Mouse (Mus musculus) embryonic fibroblast, embryonic 13.5 days (primary cell): ENCODE results near the gene 3110082I17Rik. TPM values are rescaled to one million over a fixed set of nuclear protein-coding genes. Genes with fewer than 3 reads are reported as not detected.

Experiments
- H3K27ac ChIP-seq: 2 replicates; pipeline ENCODE4 v1.5.1; 2012; ENCODE audit warnings: low read length, control low read depth, inconsistent platforms; ENCODE audit not compliant: insufficient read depth
- H3K4me1 ChIP-seq: 2 replicates; pipeline ENCODE4 v1.6.1; 2011; ENCODE audit warnings: low read length; ENCODE audit not compliant: control insufficient read depth, insufficient read depth
- H3K4me3 ChIP-seq: 2 replicates; pipeline ENCODE4 v1.5.1; 2011; ENCODE audit warnings: mild to moderate bottlenecking, control low read depth, low read length; ENCODE audit not compliant: insufficient read depth
- CTCF ChIP-seq: IDR thresholded peaks from 2 replicates; pipeline ENCODE4 v1.5.1; 2011; ENCODE audit warnings: mild to moderate bottlenecking, control low read depth, low read length, moderate library complexity, borderline replicate concordance; ENCODE audit not compliant: insufficient read depth
- POLR2A ChIP-seq: IDR thresholded peaks from 2 replicates; pipeline ENCODE4 v1.6.1; 2011; ENCODE audit warnings: low read depth, mild to moderate bottlenecking, control low read depth, low read length, moderate library complexity
- polyA plus RNA-seq: library from polyadenylated mRNA; stranded (reverse); fragments of >200 nt; gene quantifications from 2 replicates; pipeline ENCODE4 v1.2.4, GENCODE M21; 2011; ENCODE audit warnings: low read depth; ENCODE audit not compliant: missing spikeins, insufficient read length

3110082I17Rik gene
- polyA plus RNA-seq, 1 experiment = 15.3 TPM

- Histone ChIP-seq H3K27ac (no peak overlapping the region), H3K4me3 (no peak overlapping the region), H3K4me1 (no peaks in the 10 kb centered on the region; the same call in 1 of the 2 replicates)
- TF ChIP-seq CTCF (no peak), POLR2A (no peak)
Measured at GRCm38 (mm10) chr5:139427001-139427400, 33.3 kb downstream of the 3110082I17Rik start.

GRCm38 (mm10) chr5:139425198-139425597 lies 35.1 kb downstream of the 3110082I17Rik start:
- no peak overlapping the region for H3K27ac ChIP-seq
- no peak overlapping the region for H3K4me3 ChIP-seq
- TF ChIP-seq CTCF (no peak), POLR2A (no peak)
- no peaks in the 10 kb centered on the region; the same call in 1 of the 2 replicates for H3K4me1 ChIP-seq

- H3K4me1 ChIP-seq = no peaks in the 10 kb centered on the region; the same call in 1 of the 2 replicates
- H3K27ac ChIP-seq = no peak within 1 kb of the TSS
- H3K4me3 ChIP-seq = no peak within 1 kb of the TSS
- no peak for TF ChIP-seq CTCF
- no peak for TF ChIP-seq POLR2A
Measured at GRCm38 (mm10) chr5:139423026-139423865, 37.1 kb downstream of the 3110082I17Rik start, which contains the start of gene Gper1. TSS of gene Gper1 (plus strand) at chr5:139423151.

- no peak overlapping the region for H3K27ac ChIP-seq
Measured at GRCm38 (mm10) chr5:139418633-139419032, 41.7 kb downstream of the 3110082I17Rik start.

GRCm38 (mm10) chr5:139418110-139418509 lies 42.2 kb downstream of the 3110082I17Rik start:
- Histone ChIP-seq H3K4me1 (no peaks in the 10 kb centered on the region), H3K4me3 (no peak overlapping the region), H3K27ac (no peak overlapping the region)
- TF ChIP-seq CTCF (no peak), POLR2A (no peak)

More at GRCm38 (mm10) chr5:139418633-139419032, 41.7 kb downstream of the 3110082I17Rik start:
- H3K4me3 ChIP-seq = no peak overlapping the region
- TF ChIP-seq CTCF (no peak), POLR2A (no peak)
- no peaks in the 10 kb centered on the region for H3K4me1 ChIP-seq

GRCm38 (mm10) chr5:139417480-139417879 lies 42.8 kb downstream of the 3110082I17Rik start:
- no peaks in the 10 kb centered on the region for H3K4me1 ChIP-seq
- no peak overlapping the region for H3K4me3 ChIP-seq
- TF ChIP-seq POLR2A (no peak), CTCF (no peak)
- no peak overlapping the region for H3K27ac ChIP-seq

- H3K27ac ChIP-seq = no peak overlapping the region
- TF ChIP-seq CTCF (no peak), POLR2A (no peak)
Measured at GRCm38 (mm10) chr5:139416942-139417341, 43.4 kb downstream of the 3110082I17Rik start.

GRCm38 (mm10) chr5:139415001-139415400 lies 45.3 kb downstream of the 3110082I17Rik start:
- Histone ChIP-seq H3K4me1 (no peaks in the 10 kb centered on the region), H3K4me3 (no peak overlapping the region), H3K27ac (no peak overlapping the region)
- TF ChIP-seq POLR2A (no peak), CTCF (no peak)

More at GRCm38 (mm10) chr5:139416942-139417341, 43.4 kb downstream of the 3110082I17Rik start:
- H3K4me3 ChIP-seq = no peak overlapping the region
- no peaks in the 10 kb centered on the region for H3K4me1 ChIP-seq

- Histone ChIP-seq H3K27ac (no peak overlapping the region), H3K4me1 (no peaks in the 10 kb centered on the region), H3K4me3 (no peak overlapping the region)
- TF ChIP-seq POLR2A = no peak
- TF ChIP-seq CTCF = no peak
Measured at GRCm38 (mm10) chr5:139413545-139413944, 46.8 kb downstream of the 3110082I17Rik start.
